Mouse (Mus musculus) testis, postnatal 14 days (tissue): Measurements from ENCODE around the gene Utp18.
A peak's percentile ranks its signal among the peaks of the same experiment; 100 is the strongest.
"Not testable (repeated sequence)": the region's sequence is repeated elsewhere in the genome, so short reads cannot be mapped to it uniquely, and the experiment has no call there.

ENCODE experiments used
- DNase-seq: peaks from one replicate; pipeline ENCODE4 v3.0.0; 2021; ENCODE audit warnings: low spot score

The Utp18 gene

DNA sequence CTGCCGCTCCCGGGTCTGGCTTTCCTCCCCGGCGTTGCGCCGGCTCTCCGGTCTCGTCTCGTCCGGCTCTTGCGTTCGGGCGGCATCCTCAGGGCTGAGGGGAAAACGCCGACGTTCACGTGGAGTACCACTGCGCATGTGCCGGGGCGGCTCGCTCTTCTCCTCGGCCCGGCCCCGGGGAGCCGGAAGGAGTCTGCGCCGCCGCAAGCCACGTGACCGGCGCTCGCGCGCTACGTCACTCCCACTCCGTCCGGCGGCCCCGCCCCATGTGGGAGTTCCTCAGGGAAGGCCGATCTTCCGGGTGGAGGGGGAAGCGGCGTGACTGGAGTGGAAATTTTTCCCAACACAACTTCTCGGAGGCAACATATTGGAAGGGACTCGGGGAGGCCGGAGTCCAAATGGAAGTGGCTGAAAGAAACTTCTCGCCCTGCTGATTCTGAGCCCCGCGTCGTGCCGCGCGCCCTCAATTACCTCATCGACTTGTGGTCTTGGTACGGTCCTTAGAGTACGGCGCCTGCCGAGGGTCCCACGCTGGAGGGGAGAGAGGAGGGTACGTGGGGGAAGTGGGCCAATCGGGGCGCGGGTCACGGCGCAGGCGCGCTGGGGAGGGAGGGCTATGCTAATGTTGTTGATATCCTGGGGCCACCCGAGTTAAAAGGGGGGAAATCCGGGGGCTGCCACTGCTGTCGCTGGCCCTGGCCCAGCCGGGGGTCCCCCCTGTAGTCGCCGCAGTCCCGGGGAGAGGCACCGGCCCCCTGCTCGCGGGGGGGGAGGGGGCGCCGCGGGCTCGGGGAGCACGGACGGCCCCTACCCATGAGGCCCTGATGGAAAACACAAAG, at the start of gene Utp18, which contains the start of gene Mbtd1:
TSS of gene Utp18 (minus strand) at position 195 of the 839 bp plus-strand sequence.
TSS of gene Mbtd1 (plus strand) at position 281 of the 839 bp plus-strand sequence.
- peak; percentile 99 for DNase-seq

DNA sequence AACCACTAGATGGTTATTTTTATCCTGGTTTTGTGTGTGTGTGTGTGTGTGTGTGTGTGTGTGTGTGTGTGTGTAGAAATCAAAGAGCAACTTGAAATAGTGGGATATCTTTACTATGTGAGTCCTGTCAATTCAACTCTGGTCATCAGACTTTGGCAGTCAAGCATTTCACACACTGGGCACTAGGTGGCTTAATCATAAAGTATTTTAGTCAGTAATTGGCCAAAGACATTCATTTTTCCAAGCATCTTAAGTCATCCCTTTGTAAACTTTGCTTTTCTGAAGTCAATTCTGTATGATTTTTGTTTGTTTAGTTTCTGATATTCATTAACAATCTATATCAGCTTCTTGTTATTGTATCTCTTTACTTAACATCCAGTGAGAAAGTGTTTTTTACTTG, 43.5 kb upstream of the Utp18 start:
- no peak for DNase-seq

DNA sequence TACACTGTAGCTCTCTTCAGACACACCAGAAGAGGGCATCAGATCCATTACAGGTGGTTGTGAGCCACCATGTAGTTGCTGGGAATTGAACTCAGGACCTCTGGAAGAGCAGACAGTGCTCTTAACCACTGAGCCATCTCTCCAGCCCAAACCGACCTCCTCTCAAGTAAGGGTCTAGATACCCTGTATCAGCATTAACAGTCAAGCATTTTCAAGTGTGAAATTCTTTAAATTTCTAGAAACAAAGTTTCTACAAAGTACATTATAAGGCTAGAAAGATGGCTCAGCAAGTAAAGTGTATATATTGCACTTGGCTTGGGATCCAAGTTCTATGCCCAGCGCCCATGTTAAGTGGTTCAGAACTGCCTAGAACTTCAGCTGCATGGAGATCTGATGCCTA, 29.5 kb upstream of the Utp18 start:
- not testable (repeated sequence) for DNase-seq

DNA sequence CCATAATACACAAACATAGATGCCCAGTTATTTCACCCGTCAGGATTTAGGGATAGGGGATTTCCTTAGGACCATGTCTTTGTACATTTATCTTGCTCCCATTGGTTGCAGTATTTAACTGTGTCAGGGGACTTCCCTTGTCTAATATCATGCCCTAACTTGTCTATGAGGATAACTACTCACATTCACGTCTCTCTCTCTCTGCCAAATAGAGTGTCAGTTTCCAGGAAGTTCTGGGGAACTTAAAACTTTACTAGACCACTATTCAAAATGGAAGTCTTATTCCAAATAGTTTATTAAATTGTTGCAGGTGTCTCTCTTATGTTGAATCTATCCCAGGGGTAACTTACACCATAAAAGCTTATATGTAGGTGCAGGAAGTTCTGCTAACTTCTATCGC, 26.0 kb upstream of the Utp18 start:
- no peak for DNase-seq

DNA sequence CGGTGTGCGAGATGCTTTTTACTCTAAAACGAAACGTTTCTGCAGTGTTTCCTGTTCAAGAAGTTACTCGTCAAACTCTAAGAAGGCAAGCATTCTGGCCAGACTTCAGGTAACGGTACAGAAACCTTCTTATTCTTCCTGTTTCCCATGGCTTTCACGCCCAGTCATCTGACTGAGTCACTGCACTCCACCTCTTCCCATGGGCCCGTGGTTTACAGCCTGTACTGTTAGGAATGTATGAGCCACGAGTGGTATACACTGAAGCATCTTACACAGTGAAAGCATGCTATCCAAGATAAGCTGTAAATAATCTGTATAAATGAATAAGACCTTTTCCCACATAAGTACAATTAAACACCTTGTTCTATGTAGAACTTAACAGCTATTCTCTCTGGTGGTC, 23.3 kb upstream of the Utp18 start:
- DNase-seq = no peak

DNA sequence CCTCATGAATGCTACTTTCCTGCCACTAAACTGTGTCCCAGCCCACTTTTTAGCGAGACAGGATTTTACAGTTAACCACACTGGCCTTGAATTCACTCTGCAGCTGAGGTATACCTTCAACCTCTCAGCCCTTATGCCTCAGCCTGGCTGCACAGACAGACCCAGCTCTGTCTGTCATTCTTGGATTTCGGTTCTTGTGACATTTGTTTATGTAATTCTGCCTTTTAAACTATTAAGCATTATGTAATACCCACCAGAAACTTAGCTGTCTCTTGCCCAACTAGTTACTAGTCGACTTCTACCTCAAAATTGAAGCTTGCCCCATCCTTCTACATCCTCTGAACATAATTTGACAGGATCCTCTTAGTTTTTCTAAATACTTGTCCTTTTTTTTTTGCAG, 22.3 kb upstream of the Utp18 start:
- no peak for DNase-seq

DNA sequence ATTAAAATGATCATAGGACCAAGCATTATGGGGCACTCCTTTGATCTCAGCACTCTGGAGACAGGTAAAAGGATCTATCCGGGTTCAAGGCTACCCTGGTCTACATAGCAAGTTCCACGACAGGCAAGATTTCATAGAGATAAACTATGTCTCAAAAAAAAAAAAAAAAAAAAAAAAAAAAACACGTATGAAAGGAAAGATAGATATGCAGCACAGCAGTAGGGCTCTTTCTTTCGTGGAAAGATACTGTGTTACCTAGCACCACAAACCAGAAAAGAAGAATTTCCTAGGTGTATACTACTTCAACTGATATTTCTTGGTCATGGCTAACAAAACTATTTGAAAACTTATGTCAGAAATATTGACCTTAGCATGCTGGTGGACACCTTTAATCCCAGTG, 21.3 kb upstream of the Utp18 start:
- DNase-seq = no peak

DNA sequence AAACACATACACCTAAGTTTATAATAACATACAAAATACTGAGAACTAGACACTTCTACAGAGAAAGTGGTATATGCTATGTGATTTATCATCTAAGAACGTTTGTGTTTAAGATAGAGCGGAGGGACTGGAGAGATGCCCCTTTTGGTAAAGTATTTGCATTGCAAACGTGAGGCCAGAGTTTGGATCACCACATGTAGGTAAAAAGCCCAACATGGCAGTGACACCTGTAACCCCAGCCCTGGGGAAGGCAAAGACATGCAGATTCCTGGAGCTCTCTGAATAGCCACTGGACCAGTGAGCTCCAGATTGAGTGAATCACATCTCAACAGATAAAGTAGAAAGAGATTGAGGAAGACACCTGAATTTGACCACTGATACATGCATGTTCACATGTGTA, 12.2 kb upstream of the Utp18 start:
- no peak for DNase-seq

DNA sequence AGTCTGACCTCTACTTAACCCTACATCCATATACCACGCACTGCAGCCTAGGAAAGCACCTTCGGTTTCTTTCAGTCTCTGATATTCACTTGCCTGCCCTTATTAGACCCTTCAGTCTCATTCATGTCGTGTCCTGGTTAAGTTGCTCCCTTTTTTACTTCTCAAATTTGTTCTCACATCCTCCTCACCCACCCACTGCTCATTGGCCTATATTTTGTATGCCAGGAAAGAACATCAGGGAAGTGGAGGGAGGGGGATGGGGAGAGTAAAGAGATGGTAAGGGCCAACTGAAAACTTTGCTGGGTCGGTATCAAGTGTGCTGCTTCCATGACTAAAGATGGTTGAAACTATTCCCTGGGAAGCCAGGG, 1.5 kb upstream of the Utp18 start:
- peak; percentile 14 for DNase-seq

DNA sequence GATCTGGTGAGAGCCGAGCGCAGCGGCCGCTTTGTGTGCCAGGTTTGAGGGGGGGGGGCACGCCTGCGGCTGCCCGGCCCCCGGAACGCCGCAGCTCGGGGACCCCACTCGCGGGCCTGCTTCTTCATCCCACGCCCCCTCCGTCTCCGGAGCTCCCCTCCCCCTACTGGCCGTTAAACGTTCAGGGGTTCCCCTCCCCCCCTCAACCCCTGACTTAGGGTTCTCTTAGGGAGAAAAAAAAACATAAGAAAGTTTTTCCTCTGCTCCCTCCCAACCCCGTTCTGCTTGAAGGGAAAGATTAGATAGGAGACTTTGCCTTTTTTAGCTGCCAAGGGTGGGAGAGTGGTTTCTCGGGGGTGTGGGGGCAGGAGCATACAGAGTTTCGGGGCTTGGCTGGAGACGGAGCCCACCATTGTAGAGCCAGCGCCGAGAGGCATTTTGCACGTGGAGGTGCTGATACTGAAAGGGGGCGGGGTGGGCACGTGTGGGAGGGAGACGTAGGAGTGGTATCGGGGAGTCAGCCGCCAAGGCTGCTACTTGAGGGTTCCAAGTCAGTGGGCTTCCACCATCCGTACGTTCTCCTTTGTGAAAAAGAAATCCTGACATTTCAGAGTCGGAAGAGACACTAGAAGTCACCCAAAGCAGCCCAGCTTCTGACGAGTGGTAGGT, 979 bp upstream of the Utp18 start:
- DNase-seq = peak; percentile 60

DNA sequence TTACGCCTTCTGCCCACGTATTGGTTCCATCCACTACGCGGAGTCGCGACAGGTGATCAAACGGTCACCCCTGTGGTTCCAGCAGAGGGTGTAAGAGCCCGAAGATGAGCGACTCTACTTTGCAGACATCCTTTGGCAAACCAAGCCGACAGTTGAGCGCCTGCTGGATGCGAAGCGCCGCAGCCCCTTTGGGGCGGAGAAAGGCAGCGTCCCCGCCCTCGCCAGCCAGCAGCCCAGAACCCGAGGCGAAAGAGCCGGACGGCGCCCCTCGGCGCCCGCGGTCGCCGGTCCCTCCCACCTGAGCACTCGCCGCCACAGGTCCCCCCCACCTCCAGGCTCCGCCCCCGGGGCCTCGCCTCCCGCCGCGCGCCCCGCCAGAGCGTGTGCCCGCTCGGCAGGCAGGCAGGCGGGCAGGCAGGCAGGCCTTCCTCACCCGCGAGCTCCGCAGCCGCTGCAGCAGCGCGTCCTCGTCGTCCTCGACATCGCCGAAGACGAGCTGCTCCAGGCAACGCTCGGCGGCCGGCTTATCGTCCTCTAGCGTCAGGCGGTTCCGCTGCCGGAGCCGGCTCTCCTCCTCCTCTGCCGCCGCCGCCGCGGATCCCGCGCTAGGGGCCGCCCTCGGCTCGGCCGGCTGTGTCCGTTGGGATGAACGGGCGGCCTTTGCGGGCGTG, 530 bp downstream of the Utp18 start:
- DNase-seq = no peak

DNA sequence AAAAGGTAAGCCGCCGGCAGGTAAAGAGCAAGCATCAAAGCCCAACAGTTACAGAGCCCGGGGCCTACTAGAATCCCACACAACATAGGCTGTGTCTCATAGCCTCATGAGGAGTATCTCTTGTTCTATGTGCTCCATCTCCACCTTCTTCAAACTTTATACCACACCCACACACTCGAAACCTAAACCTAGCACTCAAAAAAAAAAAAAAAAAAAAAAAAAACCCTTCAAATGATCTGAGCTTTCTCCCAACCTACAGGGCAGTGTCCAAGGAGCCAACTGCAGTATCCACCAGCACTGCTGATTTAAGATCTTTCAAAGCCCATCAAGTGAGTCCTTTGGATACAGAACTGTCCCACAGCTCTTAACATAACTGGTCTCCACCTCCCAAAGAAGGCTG, 1.5 kb downstream of the Utp18 start:
- no peak for DNase-seq

DNA sequence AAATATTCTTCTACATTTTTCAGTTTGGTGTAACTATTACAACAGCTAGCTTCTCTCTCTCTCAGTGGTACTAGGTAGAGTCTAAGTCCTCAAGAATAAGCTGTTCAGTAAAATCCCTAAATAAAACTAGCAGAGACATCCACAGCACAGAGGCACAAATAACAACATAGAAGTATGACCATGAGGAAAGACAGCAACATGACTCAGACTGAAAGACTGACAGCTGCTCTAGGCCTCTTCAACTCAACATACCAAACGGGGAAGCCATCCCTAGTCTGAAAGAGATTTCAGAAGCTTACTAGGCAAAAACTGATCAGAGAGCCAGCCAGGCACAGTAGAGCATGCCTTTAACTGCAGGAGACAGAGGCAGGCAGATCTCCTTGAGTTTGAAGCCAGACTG, 22.9 kb downstream of the Utp18 start:
- no peak for DNase-seq

DNA sequence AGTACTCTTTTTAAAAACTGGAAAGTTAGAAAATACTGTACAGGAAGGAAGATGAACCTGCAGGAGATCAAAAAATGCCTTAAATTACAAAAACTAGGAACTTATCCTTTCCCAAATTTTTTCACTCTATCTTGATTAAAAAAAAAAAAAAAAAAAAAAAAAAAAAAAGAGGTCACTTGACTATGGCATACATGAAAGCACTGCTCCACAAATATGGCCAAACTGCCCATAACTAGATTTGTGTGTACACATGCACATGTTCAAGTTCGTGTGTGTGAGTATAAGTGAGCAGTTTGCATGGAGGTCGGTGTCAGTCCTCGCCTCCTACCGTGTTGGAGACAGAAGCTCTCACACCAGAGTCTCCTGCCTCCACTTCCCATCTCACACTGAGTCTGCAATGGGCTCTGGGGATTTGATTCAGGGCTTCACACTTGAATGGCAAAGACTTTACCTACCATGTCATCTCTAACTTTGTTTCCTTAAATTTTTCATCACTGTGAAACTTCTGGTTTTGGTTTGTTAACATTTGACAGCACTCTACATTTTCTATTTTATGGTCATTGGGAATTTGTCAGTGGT, 23.4 kb downstream of the Utp18 start:
- no peak for DNase-seq

DNA sequence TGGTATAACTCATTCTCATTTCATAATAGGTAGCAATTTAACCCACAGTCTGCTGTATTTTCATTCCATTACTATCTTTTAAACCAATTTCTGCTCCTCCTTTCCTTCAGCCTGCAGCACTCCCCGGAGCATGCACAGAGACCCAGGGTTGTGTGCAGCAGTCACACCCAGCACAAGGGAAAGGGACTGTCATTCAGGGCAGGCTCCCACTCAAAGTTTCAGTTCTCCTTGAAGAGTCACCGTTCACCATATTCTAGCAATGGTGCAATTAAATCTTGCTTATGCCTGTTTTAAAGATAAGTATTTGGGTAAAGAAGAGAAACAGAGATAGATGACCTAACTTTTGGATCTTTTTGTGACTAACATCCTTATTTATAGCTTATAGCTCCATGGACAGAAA, 24.4 kb downstream of the Utp18 start:
- no peak for DNase-seq

DNA sequence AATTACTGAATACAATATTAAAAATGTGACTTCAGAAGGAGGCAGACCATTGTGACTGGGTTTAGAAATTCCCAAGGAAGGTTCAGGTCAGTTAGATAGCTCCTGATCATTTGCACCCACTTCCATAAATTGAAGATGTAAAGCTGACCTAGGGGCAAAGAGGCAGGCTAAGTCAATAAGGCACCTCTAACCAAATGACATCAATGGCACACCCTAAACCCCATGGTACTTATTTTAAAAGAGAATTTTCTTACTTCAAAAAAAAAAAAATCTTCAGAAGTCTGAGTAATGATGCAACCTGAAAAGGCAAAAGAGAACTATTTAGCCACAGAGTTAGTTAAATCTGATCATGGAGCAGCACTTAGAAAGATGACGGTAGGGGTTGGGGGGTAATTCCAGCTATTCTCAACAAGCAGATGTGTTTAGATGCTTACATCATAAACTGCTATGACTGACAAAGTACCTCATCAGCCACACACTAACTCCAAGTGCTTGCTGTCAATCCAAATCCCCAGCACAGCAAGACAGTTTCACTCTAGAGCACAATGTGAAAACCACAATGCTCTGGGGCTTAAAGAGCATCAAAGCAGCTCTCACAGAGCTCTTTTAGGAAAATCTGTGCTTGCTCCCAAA, 24.9 kb downstream of the Utp18 start:
- DNase-seq = no peak

DNA sequence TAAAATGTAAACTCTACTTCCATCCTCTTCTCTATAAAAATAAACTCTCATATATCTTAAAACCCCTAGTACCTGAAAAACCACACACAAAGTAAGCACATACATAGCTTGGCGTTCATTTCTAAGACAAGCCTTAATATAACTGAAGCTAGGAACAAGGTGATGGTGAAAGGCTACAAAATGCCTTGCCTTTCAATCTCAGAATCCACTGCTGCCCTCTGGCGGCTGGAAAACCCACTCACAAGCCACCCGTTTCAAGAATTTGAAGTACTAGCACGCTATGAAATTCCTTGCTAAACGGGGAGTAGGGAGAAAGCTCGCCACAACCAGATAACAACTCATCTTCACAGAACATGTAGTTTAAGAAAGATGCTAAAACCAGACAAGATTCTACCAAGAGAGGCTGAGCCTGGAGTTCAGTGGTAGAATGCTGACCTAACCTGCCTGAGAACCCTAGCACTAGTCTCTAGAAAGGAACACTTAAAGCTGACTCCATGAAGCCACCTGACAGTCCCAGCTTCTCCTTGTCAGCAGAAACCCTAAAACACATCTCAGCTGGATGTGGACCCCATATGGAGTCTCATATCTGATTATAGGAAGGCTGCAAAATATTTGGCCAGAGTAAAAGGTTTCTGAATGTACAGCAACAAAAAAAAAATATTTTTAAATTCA, 29.1 kb downstream of the Utp18 start:
- DNase-seq = peak; percentile 29

DNA sequence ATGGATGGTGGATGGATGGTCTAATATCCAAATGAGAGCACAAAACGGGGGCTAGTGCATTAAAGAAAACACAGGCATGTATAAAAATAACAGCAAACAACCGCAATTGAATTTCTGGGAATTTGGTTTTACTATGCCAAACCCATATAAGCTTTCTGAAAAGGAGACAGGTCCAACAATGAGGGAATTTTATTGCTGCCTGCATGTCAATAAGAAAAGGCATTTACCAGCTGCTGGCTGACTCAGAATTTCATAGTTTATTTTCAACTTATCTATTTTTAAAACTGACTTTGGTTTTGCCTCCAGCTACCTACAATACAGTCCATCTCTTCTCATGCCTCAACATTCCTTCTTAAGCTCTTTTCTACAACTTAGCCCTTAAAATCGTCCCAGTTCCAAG, 33.0 kb downstream of the Utp18 start:
- no peak for DNase-seq

DNA sequence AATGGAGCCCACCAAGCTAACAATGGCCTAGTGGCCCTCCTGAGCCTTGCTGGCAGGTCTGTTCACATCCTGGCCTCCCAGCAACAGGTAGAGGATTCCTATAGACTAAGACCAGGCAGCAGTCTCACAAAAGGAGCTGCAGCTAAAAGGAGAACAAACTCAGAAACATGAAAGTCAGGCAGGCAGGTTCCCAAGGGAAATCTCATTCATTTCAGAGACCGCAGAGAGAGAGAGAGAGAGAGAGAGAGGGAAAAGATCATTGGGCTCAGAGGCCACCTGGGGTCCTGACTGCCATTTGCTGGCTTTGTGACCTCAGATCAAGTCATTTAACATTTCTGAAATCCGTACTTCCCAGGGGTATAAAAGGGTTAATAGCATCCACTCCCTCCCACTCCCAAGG, 38.2 kb downstream of the Utp18 start:
- no peak for DNase-seq

DNA sequence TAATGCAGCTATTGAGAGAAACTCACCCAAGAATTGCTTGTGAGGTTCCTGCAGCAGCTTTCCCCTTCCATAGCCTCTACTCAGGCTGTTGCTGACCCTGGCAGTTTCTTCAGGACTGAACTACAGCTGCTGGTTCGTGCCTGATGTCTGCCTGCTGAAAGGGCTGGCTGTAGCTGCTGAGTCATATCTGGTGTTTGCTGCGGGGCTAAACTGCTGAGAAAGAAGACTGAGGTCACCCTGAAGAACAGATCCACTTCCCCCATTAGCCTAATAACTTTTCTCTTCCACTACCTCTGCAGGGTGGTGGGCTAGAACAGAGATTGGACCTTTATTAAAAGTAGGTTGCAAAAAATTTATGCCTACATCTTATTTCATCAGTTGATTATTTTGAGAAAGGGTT, 49.8 kb downstream of the Utp18 start:
- DNase-seq = no peak

DNA sequence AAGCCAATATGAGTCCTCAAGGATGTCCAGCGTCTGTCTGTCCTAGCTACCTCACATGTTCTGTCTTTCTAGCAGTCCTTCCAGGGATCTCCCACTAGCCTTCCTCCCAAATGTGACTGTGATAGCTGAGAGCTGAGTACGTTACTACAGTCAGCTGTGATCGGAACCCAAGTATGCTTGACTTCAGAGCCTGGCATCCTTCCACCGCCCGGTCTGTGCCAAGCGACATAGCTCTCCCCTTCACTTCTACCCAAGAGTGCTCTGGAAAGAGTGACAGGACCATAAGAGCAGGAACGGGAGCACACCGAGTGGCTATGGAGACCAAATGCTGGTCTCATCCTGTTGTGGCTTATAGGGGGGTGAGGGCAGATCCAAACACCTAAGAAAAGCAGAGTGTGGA, 55.6 kb downstream of the Utp18 start:
- no peak for DNase-seq

DNA sequence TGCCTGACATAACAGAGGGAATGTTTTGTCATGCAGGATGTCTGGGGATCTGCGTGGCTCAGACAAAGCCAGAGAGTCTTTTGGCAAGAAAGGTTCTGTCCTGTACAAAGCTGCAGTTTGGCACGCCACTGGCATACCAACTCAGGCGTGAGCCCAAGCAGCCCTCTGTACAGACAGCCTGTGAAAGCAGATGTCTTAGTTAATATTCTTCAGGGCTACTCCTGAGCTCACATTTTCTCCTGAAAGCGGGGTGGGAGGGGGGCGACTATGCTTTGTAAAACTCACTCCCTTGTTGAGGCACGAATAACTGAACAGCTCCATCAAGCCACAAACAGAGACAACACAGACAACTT, 56.3 kb downstream of the Utp18 start:
- DNase-seq = no peak
